Mouse (Mus musculus) lung, embryonic 14.5 days (tissue): ENCODE measurements around the gene Nelfb. TPM values are rescaled to one million over a fixed set of nuclear protein-coding genes. Genes with fewer than 3 reads are reported as not detected.

Experiments
- ATAC-seq: fragments of 200-750 bp; cut with Nextera tagmentation; 2 replicates; pipeline ENCODE4 v1.8.0; 2017; ENCODE audit warnings: mild to moderate bottlenecking, moderate TSS enrichment, moderate library complexity; ENCODE audit not compliant: insufficient read depth
- DNase-seq: peaks from one replicate; pipeline ENCODE4 v3.0.0-alpha.2; 2015
- H3K27ac ChIP-seq: fragments of 300-500 bp; sonication (generic); 2 replicates; pipeline ENCODE4 v1.5.1; 2014; ENCODE audit warnings: low read depth, mild to moderate bottlenecking, moderate library complexity
- H3K27me3 ChIP-seq: fragments of 300-500 bp; sonication (generic); 2 replicates; pipeline ENCODE4 v1.6.1; 2014; ENCODE audit warnings: low read length, control low read depth; ENCODE audit not compliant: insufficient read depth
- H3K36me3 ChIP-seq: fragments of 300-500 bp; sonication (generic); 2 replicates; pipeline ENCODE4 v1.6.1; 2014; ENCODE audit warnings: control low read depth; ENCODE audit not compliant: insufficient read depth
- H3K4me1 ChIP-seq: fragments of 300-500 bp; sonication (generic); 2 replicates; pipeline ENCODE4 v1.6.1; 2014; ENCODE audit warnings: antibody characterized with exemption, control low read depth; ENCODE audit not compliant: insufficient read depth
- H3K4me2 ChIP-seq: fragments of 300-500 bp; sonication (generic); 2 replicates; pipeline ENCODE4 v1.6.1; 2014; ENCODE audit warnings: mild to moderate bottlenecking
- H3K4me3 ChIP-seq: fragments of 300-500 bp; sonication (generic); 2 replicates; pipeline ENCODE4 v1.5.1; 2014; ENCODE audit warnings: low read depth, low read length
- H3K9ac ChIP-seq: fragments of 300-500 bp; sonication (generic); 2 replicates; pipeline ENCODE4 v1.6.1; 2014
- H3K9me3 ChIP-seq: fragments of 300-500 bp; sonication (generic); 2 replicates; pipeline ENCODE4 v1.6.1; 2016; ENCODE audit warnings: low read depth, low read length, control low read depth
- CTCF ChIP-seq: IDR thresholded peaks from 2 replicates; pipeline ENCODE4 v1.5.1; 2016; ENCODE audit warnings: antibody characterized with exemption, low read depth
- WGBS: fragments of 180-500 bp; shearing (Covaris S2); extraction: QIAGEN DNeasy Blood & Tissue Kit; methylation state at CpG from one replicate; pipeline ENCODE4 v1.1.7; 2014; 5-methylcytosine and 5-hydroxymethylcytosine counted together
- polyA plus RNA-seq: library from polyadenylated mRNA; unstranded; fragments of >200 nt; fragmentation: Nextera tagmentation; extraction: Ambion mirVana; gene quantifications from 2 replicates; pipeline ENCODE4 v1.2.1, GENCODE M21; 2014

The Nelfb gene
- polyA plus RNA-seq, 1 experiment from 2014 or later = 108 TPM

DNA sequence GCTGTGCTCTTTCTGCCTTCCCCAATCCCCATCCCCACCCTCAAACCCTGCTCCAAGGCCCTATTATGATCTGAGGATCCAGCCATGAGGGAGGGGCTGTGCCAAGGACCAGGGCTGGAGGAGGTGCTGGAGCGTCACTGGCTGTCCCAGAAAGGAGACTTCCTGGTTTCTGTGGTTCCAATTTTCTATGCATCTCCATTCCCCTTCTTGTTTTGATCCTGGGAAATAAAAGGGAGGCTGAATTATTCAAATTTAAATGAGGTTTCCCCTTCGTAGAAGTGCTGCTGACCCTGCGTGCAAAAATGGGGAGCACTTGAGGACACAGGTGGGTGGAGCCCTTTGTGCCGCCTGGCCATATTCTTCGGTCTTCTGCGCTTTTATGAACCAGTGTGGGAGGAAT lies 28.6 kb downstream of the Nelfb start:
- no peak for TF ChIP-seq CTCF
- peaks cover 64% of the 10 kb centered on the region for H3K27me3 ChIP-seq
- H3K4me1 ChIP-seq = peaks cover 7% of the 10 kb centered on the region
- H3K4me3 ChIP-seq = peak overlapping the region; percentile 62
- no peak overlapping the region for H3K9ac ChIP-seq
- H3K4me2 ChIP-seq = peak overlapping the region; percentile 91
- no peak overlapping the region for H3K27ac ChIP-seq
- H3K36me3 ChIP-seq = no peaks in the 10 kb centered on the region
- no peaks in the 10 kb centered on the region for H3K9me3 ChIP-seq
- ATAC-seq (no peak), DNase-seq (no peak)
- 25% methylated on average over 6 of the region's 6 CpGs for WGBS

DNA sequence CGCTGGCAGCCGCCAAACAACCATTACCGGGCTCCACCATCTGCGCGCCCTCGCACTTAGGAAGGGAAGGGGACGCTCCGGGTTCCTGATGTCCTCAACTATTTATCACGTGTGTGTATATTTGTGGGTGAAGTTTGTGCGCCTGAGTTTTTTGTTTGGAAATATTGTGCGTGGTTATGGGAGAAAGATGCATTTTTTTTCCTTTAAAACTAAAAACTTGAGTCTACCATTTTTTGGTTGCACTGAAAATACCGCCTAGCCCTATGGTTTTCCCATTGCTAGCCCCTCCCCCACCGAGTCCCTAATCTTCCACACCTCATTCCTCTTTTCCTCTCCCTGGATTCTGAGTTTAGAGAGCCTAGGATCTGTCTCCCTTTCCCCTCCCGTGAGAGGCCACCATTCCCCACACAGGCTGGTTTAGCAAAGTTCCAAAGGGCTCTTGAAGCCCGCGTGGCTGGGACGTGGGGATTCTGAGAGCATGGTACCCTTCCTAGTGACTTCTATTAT lies 29.3 kb downstream of the Nelfb start:
- Histone ChIP-seq H3K4me3 (peak overlapping the region; percentile 62), H3K27ac (peak overlapping the region; percentile 86; the same call in 1 of the 2 replicates), H3K36me3 (no peaks in the 10 kb centered on the region), H3K9me3 (no peaks in the 10 kb centered on the region), H3K4me1 (peaks cover 11% of the 10 kb centered on the region), H3K4me2 (peak overlapping the region; percentile 91), H3K9ac (peak overlapping the region; percentile 60), H3K27me3 (peaks cover 68% of the 10 kb centered on the region)
- no peak for TF ChIP-seq CTCF
- WGBS = 1% methylated on average over 17 of the region's 17 CpGs
- DNase-seq (no peak), ATAC-seq (no peak)

GRCm38 (mm10) chr2:25180973-25181890 lies 30.1 kb downstream of the Nelfb start:
- DNase-seq (peak; percentile 64), ATAC-seq (peak; percentile 37)
- H3K27me3 ChIP-seq = peaks cover 66% of the 10 kb centered on the region
- peak overlapping the region; percentile 86 for H3K27ac ChIP-seq
- H3K4me1 ChIP-seq = peaks cover 15% of the 10 kb centered on the region
- H3K4me3 ChIP-seq = peak overlapping the region; percentile 62
- H3K36me3 ChIP-seq = no peaks in the 10 kb centered on the region
- no peaks in the 10 kb centered on the region for H3K9me3 ChIP-seq
- peak overlapping the region; percentile 91 for H3K4me2 ChIP-seq
- peak; percentile 6; the same call in 1 of the 2 replicates for TF ChIP-seq CTCF
- under 1% methylated on average over 100 of the region's 100 CpGs for WGBS
- peak overlapping the region; percentile 60 for H3K9ac ChIP-seq

DNA sequence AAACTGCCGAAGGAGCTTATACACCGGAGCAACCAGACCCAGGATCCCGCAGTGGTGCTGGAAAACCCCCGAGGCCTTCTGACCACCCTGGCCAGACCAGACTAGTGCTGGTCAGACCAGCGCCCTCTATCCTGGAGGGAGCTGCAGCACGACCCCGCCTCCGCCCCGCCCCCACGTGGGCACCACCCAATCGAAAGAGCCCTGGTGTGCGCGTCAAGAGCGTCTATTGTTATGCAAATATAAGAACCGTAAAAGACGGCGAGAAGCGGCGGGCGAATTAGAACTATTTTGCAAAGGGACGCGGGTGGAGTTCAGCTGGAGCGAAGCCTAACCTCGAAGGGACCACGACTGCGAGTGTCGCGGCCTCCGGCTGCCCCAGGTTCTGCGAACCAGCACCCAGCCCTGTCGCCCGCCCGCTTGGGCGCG lies 30.8 kb downstream of the Nelfb start, which contains the start of gene Nrarp:
TSS of gene Nrarp (plus strand) at position 281 of the 426 bp plus-strand sequence.
- H3K27ac ChIP-seq = peak within 1 kb of the TSS; percentile 86
- peaks cover 65% of the 10 kb centered on the region for H3K27me3 ChIP-seq
- H3K4me2 ChIP-seq = peak within 1 kb of the TSS; percentile 91
- peak within 1 kb of the TSS; percentile 62 for H3K4me3 ChIP-seq
- peak; percentile 60 for TF ChIP-seq CTCF
- DNase-seq (peak; percentile 91), ATAC-seq (peak; percentile 83)
- peak within 1 kb of the TSS; percentile 60 for H3K9ac ChIP-seq
- WGBS = under 1% methylated on average over 35 of the region's 35 CpGs
- no peaks in the 10 kb centered on the region for H3K9me3 ChIP-seq
- peaks cover 15% of the 10 kb centered on the region for H3K4me1 ChIP-seq
- H3K36me3 ChIP-seq = no peaks in the 10 kb centered on the region

GRCm38 (mm10) chr2:25179566-25180217 lies 31.6 kb downstream of the Nelfb start:
- Histone ChIP-seq H3K4me1 (peaks cover 15% of the 10 kb centered on the region), H3K4me2 (peak overlapping the region; percentile 91), H3K9ac (no peak overlapping the region), H3K36me3 (no peaks in the 10 kb centered on the region), H3K27ac (no peak overlapping the region), H3K9me3 (no peaks in the 10 kb centered on the region), H3K27me3 (peaks cover 59% of the 10 kb centered on the region), H3K4me3 (peak overlapping the region; percentile 62)
- no peak for TF ChIP-seq CTCF
- no peak for ATAC-seq
- 47% methylated on average over 15 of the region's 15 CpGs for WGBS
- DNase-seq = no peak

DNA sequence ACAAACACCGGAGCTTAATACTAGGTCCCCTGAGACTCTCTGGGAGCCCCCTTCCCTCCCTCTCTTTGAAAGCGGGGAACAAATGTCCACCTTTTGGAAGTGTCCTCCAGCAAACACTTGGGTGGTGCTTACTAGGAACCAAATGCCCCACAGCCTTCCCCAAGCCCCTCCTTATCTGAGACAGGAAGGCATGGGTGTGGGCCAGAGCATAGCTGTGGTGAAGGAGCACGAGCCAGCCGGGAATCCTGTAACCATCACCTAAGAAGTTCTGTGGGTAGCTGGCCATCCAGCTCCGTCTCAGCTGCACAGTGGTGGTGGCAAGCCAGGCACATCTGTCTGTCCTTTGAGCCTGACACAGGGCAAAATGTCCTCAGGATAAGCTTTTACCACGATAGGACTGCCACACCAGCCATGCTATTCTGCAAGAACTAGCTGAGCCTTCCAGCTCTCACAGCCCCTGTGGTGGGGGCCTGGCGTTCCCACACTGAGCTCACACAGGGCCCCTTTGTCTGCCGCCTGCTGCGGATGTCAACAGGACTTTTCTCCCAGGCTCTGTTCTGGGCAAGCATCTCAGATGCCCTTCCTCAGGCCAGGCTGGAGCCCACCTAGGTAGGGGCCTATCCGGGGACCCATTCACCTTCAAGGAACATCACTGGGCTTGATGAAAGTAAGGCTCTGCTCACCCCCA lies 32.9 kb downstream of the Nelfb start:
- TF ChIP-seq CTCF = no peak
- no peak for ATAC-seq
- peaks cover 48% of the 10 kb centered on the region for H3K27me3 ChIP-seq
- H3K36me3 ChIP-seq = no peaks in the 10 kb centered on the region
- H3K27ac ChIP-seq = no peak overlapping the region; the same call in 1 of the 2 replicates
- no peak overlapping the region; the same call in 1 of the 2 replicates for H3K4me2 ChIP-seq
- 0 out of 2 replicates have a peak overlapping the region, but pooled peaks have one; percentile 16 for H3K9ac ChIP-seq
- no peak overlapping the region for H3K4me3 ChIP-seq
- no peak for DNase-seq
- WGBS = 24% methylated on average over 10 of the region's 10 CpGs
- no peaks in the 10 kb centered on the region for H3K9me3 ChIP-seq
- peaks cover 15% of the 10 kb centered on the region for H3K4me1 ChIP-seq
